In the genomic region with DNA sequence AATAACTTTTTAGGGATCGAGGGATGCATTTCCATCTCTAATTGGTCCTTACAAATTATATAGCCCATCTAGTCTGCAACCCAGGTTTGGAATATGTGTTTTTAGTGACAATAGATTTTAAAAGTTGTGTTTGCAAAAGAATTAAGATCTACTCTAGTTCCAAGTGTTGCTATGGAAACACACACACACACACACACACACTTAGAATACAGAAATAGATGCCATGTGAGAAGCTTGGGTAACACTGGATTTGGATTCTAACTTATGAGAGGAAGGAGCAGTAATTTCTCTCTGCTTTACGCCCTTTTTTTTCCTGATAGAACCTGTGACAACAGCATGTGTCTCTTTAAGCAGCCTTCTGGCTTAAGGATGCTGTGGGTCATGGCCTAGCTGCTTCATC, we compare ENCODE assay signal across 17 mouse cellular contexts.
"Had no signal": no experiment of that assay in that cellular context is flagged by ENCODE, and none has a peak within 500 bp of the region (broad histone marks: within the 10 kb centered on the region; RNA-seq: fewer than 3 reads in every experiment).

No protein-coding gene starts in this region.

- ATAC-seq: hindbrain, embryonic 16.5 days; inflammation-experienced regulatory T-cells, adult 6 months; intestine, embryonic 15.5 days; intestine, postnatal 0 days had no signal

- DNase-seq: gastrocnemius, adult 2 months; gastrocnemius, postnatal 10 days; gastrocnemius, postnatal 25 days; heart, adult 18-20 months; heart, postnatal 10 days; heart, postnatal 4 days; kidney, adult 18-20 months; kidney, adult 8-10 months; kidney, postnatal 10 days; kidney, postnatal 25 days; kidney, postnatal 4 days; liver; liver, embryonic 13.5 days had no signal
